Mouse (Mus musculus) effector memory CD4-positive, alpha-beta T cell, adult 5 months (primary cell): ENCODE results near the gene Nup210l. TPM values are rescaled to one million over a fixed set of nuclear protein-coding genes. Genes with fewer than 3 reads are reported as not detected.

Source experiments
- polyA plus RNA-seq: library from polyadenylated mRNA; unstranded; fragments of 100-300 nt; shearing (Covaris generic); gene quantifications from one replicate; pipeline ENCODE4 v1.2.1, GENCODE M21; 2017

Nup210l gene
- 0.19 TPM for polyA plus RNA-seq

DNA sequence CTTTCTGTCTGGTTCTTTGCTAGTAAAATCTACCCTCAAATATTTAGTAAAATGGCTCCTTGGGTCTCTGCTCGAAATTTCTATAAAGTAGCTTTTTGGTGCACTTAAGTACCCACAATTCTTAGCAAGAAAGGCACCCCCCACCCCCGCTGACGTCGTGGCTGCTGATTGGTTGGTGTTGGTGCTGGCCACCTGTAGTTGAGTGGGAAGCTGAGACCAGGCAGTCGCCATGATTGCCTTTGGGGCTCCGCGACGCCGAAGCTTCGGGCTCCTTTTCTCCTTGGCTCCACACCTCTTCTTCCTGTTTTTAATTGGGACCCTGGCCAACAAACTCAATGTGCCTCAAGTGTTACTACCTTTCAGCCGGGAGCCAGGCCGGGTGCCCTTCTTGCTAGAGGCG lies at the start of gene Nup210l:
Nup210l (plus strand) TSS at position 195 of the 400 bp plus-strand sequence.

DNA sequence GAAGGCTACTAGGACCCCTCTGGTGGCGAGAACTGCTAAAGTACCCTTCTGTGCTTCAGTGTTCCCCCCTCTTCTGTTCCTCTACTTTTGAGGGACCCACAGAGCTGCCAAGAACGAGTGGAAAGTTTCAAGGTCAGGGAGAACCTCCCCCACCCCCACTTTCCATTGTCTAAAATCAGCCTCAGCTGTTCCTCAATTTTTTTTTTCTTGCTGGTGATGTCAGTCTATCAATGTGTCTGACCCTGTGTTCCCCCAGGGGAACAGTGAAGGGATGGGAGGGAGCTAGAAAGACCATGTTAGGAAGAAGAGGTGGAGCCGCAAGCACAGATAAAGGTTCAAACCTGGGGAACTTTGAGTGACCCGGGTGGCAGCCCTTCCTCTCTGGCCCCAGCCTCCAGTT lies 31.6 kb upstream of the Nup210l start, which contains the start of gene Tpm3:
Tpm3 (plus strand) TSS at position 356 of the 400 bp plus-strand sequence.

DNA sequence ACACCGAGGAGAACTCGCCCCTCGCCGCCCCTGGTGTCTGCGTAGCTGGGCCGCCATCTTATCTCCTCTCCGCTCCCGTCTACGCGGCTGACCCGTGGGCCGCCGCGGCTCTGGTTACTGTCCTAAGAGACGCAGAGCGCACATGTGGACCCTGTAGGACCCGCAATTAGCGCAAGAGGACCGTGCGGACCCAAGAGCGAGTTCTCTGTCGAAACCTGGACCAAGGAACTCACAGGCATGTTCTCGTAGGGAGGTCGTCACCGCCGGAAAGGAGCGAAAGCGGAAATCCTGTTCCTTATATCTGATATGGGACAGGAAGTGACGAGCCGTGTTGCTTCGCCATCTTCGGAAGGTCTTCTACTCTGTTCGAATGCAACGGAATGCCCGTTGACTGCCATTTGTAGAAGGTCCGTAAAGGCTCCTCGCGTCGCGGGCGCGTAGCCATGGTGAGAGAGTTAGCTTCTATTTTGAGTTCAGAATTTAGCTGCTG lies 109.5 kb downstream of the Nup210l start, which contains the start of the genes Rps27 and Rab13:
Rps27 (minus strand) TSS at position 275 of the 490 bp plus-strand sequence.
Rab13 (plus strand) TSS at position 319 of the 490 bp plus-strand sequence.

DNA sequence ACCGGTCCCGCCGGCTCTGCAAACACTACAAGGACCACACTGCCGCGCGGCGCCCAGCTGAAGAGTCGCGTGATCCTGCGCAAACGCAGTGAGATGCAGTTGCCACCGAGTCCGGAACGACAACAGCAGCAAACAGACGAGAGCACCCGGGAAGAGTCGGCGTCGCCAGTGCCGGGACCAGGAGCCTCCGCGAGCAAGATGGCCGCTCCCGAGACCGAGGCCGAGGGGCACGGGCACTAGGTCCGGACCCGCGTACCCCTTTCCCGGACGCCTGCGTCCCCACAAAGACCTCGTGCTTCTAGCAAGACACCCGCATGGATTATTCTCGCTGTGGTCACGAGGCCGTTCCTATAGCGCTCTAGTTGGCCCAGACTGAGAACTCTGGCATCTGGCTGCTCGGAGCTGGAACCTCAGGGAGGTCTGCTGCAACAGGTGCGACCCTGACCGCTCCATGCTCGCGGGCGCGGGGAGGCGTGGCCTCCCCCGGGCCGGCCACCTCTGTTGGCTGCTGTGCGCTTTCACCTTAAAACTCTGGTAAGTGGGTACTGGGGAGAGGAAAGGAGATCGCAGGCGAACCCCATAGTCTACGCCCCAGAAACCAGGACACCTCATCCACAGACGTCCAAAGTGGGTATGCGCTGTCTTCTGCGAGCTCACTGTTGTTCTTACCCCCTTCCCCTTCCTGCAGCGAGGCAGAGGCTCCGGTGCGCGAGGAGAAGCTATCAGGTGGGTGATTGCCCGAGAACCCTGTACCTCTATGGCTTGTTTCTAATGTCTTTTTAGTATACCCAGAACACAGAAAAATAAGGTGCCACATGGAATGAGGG lies 127.8 kb downstream of the Nup210l start, which contains the start of gene Jtb:
Jtb (plus strand) TSS at position 91 of the 827 bp plus-strand sequence.

DNA sequence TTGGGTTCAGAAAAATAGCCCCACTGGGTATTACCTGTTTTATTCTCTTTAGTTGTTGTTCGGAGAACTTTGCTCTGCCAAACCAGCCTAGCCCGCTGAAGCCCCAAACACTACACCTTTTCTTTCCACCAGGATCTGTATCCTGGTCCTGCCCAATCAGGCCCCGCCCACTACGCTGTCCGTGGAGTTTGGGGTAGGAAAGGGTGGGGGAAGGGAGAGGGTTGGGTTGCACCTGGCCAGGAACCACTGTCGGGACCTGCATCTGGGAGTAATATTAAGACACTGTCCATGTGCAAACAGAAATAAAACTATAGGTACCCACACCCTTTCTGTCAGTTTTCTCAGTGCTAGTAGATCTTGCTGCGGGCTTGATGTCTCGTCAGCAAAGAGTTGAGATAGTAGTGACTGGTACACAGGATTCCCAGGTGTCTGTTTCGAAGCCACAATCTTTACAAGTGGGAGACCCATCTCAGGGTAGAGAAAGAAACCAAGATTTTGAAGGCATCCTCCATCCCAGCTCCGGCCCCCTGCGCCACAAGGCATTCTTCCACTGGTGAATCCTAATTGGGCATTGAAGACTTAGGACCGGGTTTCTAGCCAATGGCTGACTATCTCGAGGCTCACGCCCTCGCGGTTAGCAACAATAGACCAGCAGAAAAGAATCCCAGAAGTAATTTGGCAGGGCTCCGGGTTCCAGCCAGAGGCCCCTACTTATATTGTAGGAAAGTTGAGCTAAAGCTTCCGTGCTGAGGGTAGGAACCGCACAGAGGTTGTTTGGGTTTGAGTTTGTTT lies 139.2 kb downstream of the Nup210l start, which contains the start of gene Creb3l4:
Creb3l4 (minus strand) TSS at position 529 of the 792 bp plus-strand sequence.

DNA sequence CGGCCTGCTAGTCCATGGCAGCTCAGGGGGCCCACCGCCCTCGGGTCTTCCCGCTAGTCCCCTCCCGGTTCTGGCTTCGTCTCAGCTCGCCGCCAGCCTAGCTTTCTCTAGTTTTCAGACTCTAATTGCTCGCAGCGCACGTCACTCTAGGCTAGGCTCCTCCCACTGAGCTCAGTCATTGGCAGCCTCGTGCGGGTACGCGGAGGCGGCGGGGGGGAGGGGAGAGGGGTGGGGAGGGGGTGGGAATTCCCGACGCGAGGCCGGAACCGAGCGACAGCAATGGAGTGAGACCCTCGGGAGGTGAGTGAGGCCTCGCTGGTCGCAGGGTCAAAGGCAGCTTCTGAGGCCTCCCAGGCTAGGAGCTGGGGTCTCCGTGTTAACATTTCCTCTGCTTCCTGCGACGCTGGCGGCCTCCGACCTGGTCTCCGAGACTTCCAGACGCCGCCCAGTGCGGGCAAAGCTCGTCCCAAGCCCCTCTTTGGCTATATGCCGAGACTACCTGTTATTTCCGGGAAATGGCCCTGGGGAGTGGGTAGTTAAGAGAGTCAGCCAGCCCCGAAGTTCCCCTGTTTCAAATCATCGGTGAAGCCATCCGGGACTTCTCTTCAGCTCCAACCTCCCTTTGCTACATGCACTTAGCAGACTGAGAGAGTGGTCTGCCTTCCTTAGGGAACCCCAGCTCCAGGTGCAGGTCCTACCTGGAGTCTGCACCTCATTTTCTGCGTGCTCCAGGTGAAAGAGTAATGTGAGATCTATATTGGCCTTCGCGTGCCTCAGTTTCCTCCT lies 144.2 kb downstream of the Nup210l start, which contains the start of gene Slc39a1:
Slc39a1 (plus strand) TSS at position 213 of the 786 bp plus-strand sequence.

DNA sequence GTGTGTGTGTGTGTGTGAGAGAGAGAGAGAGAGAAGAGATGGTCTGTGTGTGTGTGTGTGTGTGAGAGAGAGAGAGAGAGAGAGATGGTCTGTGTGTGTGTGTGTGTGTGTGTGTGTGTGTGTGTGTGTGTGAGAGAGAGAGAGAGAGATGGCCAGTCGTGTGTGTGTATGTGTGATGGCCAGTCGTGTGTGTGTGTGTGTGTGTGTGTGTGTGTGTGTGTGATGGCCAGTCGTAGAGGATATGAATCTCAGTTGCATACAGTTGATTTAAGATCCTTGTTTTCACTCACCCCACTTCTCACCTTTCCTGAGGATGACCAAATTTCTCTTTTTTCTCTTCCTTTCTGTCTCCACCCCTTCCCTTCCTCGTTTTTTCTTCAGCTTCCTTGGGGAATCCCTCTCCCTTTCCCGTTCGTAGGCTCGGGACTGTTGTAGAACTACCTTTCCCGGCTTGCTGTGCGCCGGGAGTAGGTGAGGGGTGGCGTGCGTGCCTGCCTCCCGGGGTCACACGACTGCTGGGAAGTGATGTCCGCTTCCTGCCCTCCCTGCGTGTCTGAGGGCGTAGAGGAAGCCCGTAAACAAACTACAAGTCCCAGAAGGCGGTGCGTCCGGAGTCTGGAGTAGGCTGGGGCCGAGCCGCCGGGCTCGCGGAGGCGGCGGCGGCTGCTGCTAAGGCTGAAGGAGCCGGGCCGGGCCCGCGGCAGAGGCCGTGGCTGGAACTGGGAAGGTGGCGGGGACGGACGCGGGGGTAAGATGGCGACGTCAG lies 149.9 kb downstream of the Nup210l start, which contains the start of gene Crtc2:
Crtc2 (plus strand) TSS at position 511 of the 766 bp plus-strand sequence.

Other genes with a start within 250 kb of the Nup210l start
- gene Il6ra, start 190.9 kb upstream of the Nup210l start, polyA plus RNA-seq = 39.2 TPM
- gene Atp8b2, start 140.6 kb upstream of the Nup210l start, polyA plus RNA-seq = 73.1 TPM
- 94.5 TPM for gene Hax1, start 105.4 kb upstream of the Nup210l start, polyA plus RNA-seq
- gene 4933434E20Rik, start 52.5 kb upstream of the Nup210l start, polyA plus RNA-seq = 134 TPM
- 194 TPM for gene Ubap2l, start 51.5 kb upstream of the Nup210l start, polyA plus RNA-seq
- 866 TPM for gene Tpm3, start 31.5 kb upstream of the Nup210l start, polyA plus RNA-seq
- 3,522 TPM for gene Rps27, start 109.5 kb downstream of the Nup210l start, polyA plus RNA-seq
- 0.42 TPM for gene Rab13, start 109.6 kb downstream of the Nup210l start, polyA plus RNA-seq
- gene Jtb, start 127.5 kb downstream of the Nup210l start, polyA plus RNA-seq = 130 TPM
- gene Creb3l4, start 139.4 kb downstream of the Nup210l start, polyA plus RNA-seq = not detected
- 1.9 TPM for gene Slc39a1, start 144.0 kb downstream of the Nup210l start, polyA plus RNA-seq
- gene Crtc2, start 150.0 kb downstream of the Nup210l start, polyA plus RNA-seq = 116 TPM
- 34.1 TPM for gene Dennd4b, start 161.1 kb downstream of the Nup210l start, polyA plus RNA-seq
- 11.9 TPM for gene Gatad2b, start 189.0 kb downstream of the Nup210l start, polyA plus RNA-seq